Mouse (Mus musculus): Measurements from ENCODE around the gene Pspc1. TPM values are rescaled to one million over a fixed set of nuclear protein-coding genes. Genes with fewer than 3 reads are reported as not detected.
"Not testable (repeated sequence)": the region's sequence is repeated elsewhere in the genome, so short reads cannot be mapped to it uniquely, and the experiment has no call there.

Pspc1 gene
- 40.6 and 45.7 TPM in 2 replicates for polyA plus RNA-seq (2015; fragmentation: Nextera tagmentation; extraction: Ambion mirVana)

DNA sequence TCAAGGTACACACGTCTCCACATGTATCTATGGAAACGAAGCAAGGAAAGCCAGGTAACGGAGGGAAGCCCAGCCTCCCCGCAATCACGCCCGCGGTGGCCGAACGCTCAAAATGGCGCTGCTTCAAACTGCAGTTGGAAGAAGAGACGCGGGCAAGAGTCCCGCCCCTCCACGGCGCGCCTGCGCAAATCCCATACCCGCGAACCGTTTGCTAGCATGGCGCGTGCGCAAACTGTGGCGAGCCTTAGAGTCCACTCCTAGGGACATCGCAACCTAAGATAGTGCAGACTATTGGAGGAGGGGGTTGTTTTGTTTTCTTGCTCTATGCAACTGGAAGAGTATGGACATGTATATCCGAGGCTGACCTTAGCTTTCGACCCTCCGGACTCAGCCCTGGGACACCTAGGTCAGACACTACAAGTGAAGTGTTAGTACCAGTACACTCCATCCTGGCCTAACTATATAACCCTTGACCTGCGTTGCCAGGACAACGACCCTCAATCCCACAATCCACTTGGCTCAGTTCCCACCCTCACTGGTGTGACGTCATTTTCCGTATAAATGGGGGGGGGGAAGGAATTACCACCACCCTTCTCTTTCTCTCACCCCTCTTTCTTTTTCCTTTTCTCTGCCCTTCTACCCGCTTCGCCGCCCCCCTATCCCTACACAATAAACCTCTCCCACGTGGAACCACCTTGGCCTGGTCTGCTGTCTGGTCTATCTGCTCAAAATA lies at the start of gene Pspc1:
Gene Pspc1 (minus strand): TSS at position 117 of the 733 bp plus-strand sequence.
- Histone ChIP-seq H3K36me3 (no peaks in the 10 kb centered on the region), H3K9ac (peak within 1 kb of the TSS; percentile 96), H3K4me3 (peak within 1 kb of the TSS; percentile 78), H3K27ac (peak within 1 kb of the TSS; percentile 96), H3K4me1 (replicated peaks) (peaks cover 31% of the 10 kb centered on the region), H3K27me3 (no peaks in the 10 kb centered on the region), H3K9me3 (no peaks in the 10 kb centered on the region), H3K4me2 (peak within 1 kb of the TSS; percentile 82)
- peak; percentile 99 for ATAC-seq (ENCODE audit: low FRiP score)
- under 1% methylated on average over 36 of the region's 36 CpGs for WGBS

GRCm38 (mm10) chr14:56824562-56824961 lies 46.4 kb upstream of the Pspc1 start:
- no peak overlapping the region for H3K9ac ChIP-seq
- H3K9me3 ChIP-seq: peaks cover 7% of the 10 kb centered on the region
- no peaks in the 10 kb centered on the region for H3K4me1 ChIP-seq (replicated peaks)
- no peak overlapping the region for H3K4me2 ChIP-seq
- H3K27me3 ChIP-seq: no peaks in the 10 kb centered on the region
- ATAC-seq (ENCODE audit: low FRiP score): no peak
- no peak overlapping the region for H3K4me3 ChIP-seq
- H3K27ac ChIP-seq: no peak overlapping the region
- H3K36me3 ChIP-seq: no peaks in the 10 kb centered on the region

DNA sequence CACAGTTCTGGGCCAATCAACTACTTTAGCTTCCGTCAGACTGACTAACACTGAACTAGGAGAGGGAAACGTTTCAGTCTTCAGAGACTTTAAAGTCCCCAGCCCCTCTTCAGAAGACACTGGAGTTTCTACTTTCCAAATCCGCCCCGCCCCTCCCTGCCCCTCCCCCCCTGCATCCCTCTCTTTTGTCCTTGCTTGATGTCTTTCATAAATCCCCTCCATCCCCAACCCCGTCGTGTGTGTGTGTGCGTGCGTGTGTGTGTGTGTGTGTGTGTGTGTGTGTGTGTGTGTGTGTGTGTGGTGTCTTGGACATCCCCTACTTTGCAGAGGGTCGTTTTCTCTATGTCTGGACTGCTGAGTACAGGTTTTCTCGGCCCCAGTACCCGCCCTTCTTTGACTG lies 39.5 kb upstream of the Pspc1 start:
- no peak overlapping the region for H3K4me3 ChIP-seq
- WGBS: 6% methylated on average over 9 of the region's 11 CpGs
- no peak overlapping the region for H3K9ac ChIP-seq
- peaks cover 6% of the 10 kb centered on the region for H3K4me1 ChIP-seq (replicated peaks)
- H3K4me2 ChIP-seq: 0 out of 2 replicates have a peak overlapping the region, but pooled peaks have one; percentile 13
- no peak overlapping the region for H3K27ac ChIP-seq
- H3K9me3 ChIP-seq: peaks cover 7% of the 10 kb centered on the region
- H3K36me3 ChIP-seq: no peaks in the 10 kb centered on the region
- no peak for ATAC-seq (ENCODE audit: low FRiP score)
- no peaks in the 10 kb centered on the region for H3K27me3 ChIP-seq

DNA sequence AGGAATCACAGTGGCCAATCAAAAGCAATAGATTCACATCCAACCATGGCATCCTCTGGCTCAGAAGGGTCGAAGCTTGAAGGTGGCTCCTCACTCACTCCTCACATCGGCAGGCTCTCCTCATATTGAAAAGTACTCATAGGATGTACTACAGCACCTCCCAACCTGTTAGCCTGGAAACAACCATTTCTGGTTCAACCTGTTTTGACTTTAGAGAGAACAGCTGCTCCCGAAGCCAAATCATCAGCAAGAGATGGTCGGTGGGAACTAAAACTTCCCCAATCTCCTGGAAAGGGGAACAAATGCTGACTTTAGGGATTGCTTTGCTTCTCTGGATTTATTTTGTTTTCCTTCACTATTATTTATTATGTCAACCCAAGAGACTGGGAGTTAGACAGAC lies 39.0 kb upstream of the Pspc1 start:
- Histone ChIP-seq H3K27me3 (no peaks in the 10 kb centered on the region), H3K4me3 (no peak overlapping the region), H3K9me3 (peaks cover 7% of the 10 kb centered on the region), H3K4me1 (replicated peaks) (peaks cover 6% of the 10 kb centered on the region), H3K9ac (no peak overlapping the region), H3K27ac (no peak overlapping the region), H3K36me3 (no peaks in the 10 kb centered on the region), H3K4me2 (no peak overlapping the region)
- WGBS: 81% methylated on average over 4 of the region's 4 CpGs
- no peak for ATAC-seq (ENCODE audit: low FRiP score)

- Histone ChIP-seq H3K4me3 (no peak overlapping the region), H3K9me3 (peaks cover 4% of the 10 kb centered on the region; the same call in 1 of the 2 replicates), H3K4me1 (replicated peaks) (peaks cover 6% of the 10 kb centered on the region), H3K27ac (no peak overlapping the region), H3K9ac (no peak overlapping the region), H3K36me3 (no peaks in the 10 kb centered on the region), H3K4me2 (no peak overlapping the region), H3K27me3 (no peaks in the 10 kb centered on the region)
- WGBS: 93% methylated on average over 4 of the region's 4 CpGs
- no peak for ATAC-seq (ENCODE audit: low FRiP score)
Measured at GRCm38 (mm10) chr14:56816541-56816940, 38.4 kb upstream of the Pspc1 start.

DNA sequence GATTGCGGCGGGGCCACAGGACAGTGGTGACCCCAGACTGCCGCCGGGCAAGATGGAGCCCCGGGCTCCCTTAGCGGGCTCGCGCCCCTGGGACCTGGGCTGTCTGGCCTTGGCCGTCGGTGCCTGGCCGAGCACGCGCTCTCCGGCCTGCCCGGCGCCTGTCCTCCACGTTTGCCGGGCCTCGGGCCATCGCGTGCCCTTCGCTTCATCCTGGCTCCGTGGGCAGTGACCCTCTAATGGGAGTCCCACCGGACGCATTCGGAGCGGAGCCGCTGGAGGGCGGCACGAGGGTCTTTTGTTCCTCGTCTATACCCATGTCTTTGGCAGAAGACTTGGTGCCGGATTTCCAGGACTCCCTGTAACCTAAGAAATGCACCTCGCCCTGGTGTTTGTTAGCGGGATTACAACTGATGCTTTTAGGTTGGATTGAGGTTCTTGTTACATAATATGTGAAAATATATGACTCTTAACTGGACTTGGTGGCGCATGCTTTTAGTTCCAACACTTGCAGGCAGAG lies 34.5 kb upstream of the Pspc1 start:
- WGBS: 1% methylated on average over 35 of the region's 35 CpGs
- H3K4me3 ChIP-seq: peak overlapping the region; percentile 58
- peak overlapping the region; percentile 63 for H3K4me2 ChIP-seq
- peak; percentile 48 for ATAC-seq (ENCODE audit: low FRiP score)
- peak overlapping the region; percentile 81 for H3K9ac ChIP-seq
- H3K36me3 ChIP-seq: no peaks in the 10 kb centered on the region
- peaks cover 26% of the 10 kb centered on the region for H3K4me1 ChIP-seq (replicated peaks)
- H3K27ac ChIP-seq: peak overlapping the region; percentile 95
- no peaks in the 10 kb centered on the region for H3K9me3 ChIP-seq
- no peaks in the 10 kb centered on the region for H3K27me3 ChIP-seq

GRCm38 (mm10) chr14:56811701-56812339 lies 33.7 kb upstream of the Pspc1 start, which contains the start of gene Zmym5:
TSS of gene Zmym5 (minus strand) at chr14:56811716.
- H3K4me3 ChIP-seq: peak within 1 kb of the TSS; percentile 58
- H3K4me1 ChIP-seq (replicated peaks): peaks cover 29% of the 10 kb centered on the region
- peak within 1 kb of the TSS; percentile 81 for H3K9ac ChIP-seq
- H3K27me3 ChIP-seq, H3K36me3 ChIP-seq, H3K9me3 ChIP-seq: not testable (repeated sequence)
- ATAC-seq (ENCODE audit: low FRiP score): peak; percentile 98
- peak within 1 kb of the TSS; percentile 67 for H3K4me2 ChIP-seq
- under 1% methylated on average over 35 of the region's 72 CpGs for WGBS
- H3K27ac ChIP-seq: peak within 1 kb of the TSS; percentile 95

- not testable (repeated sequence) for H3K27me3 ChIP-seq; ATAC-seq (ENCODE audit: low FRiP score); H3K9me3 ChIP-seq; H3K36me3 ChIP-seq
- H3K27ac ChIP-seq: peak overlapping the region; percentile 92
- H3K4me1 ChIP-seq (replicated peaks): peaks cover 29% of the 10 kb centered on the region
- peak overlapping the region; percentile 58 for H3K4me3 ChIP-seq
- under 1% methylated on average over 39 of the region's 86 CpGs for WGBS
- H3K9ac ChIP-seq: peak overlapping the region; percentile 81
- H3K4me2 ChIP-seq: peak overlapping the region; percentile 67
Measured at GRCm38 (mm10) chr14:56810781-56811690, 32.9 kb upstream of the Pspc1 start.

DNA sequence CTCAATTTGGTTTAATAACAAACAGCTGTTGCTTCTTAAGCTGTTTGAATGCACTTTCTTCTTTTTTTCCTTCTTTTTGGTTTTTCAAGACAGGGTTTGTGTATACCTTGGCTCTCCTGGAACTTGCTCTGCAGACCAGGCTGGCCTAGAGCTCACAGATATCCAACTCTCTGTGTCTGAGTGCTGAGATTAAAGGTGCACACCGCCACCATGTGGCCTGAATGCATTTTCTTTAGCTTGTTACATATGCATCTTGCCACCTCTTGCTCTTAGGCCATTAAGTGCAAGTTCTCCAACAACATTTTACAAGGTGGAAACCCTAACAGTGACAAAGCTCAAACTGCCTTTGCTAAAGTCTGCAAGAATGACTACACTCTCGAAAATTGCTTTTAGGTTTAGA lies 15.1 kb upstream of the Pspc1 start:
- H3K27me3 ChIP-seq: no peaks in the 10 kb centered on the region
- H3K4me1 ChIP-seq (replicated peaks): no peaks in the 10 kb centered on the region
- H3K4me2 ChIP-seq: no peak overlapping the region
- H3K36me3 ChIP-seq: peaks cover 58% of the 10 kb centered on the region
- no peak overlapping the region for H3K9ac ChIP-seq
- no peak for ATAC-seq (ENCODE audit: low FRiP score)
- WGBS: 55% methylated on average over 2 of the region's 2 CpGs
- H3K27ac ChIP-seq: no peak overlapping the region
- H3K9me3 ChIP-seq: no peaks in the 10 kb centered on the region
- H3K4me3 ChIP-seq: no peak overlapping the region

- ATAC-seq (ENCODE audit: low FRiP score): no peak
- Histone ChIP-seq H3K4me3 (no peak overlapping the region), H3K4me2 (no peak overlapping the region), H3K27ac (no peak overlapping the region), H3K9me3 (no peaks in the 10 kb centered on the region), H3K36me3 (no peaks in the 10 kb centered on the region), H3K9ac (no peak overlapping the region), H3K4me1 (replicated peaks) (no peaks in the 10 kb centered on the region), H3K27me3 (no peaks in the 10 kb centered on the region)
- 91% methylated on average over 1 of the region's 1 CpGs for WGBS
Measured at GRCm38 (mm10) chr14:56784575-56784974, 6.5 kb upstream of the Pspc1 start.

- H3K9me3 ChIP-seq: no peaks in the 10 kb centered on the region
- H3K9ac ChIP-seq: peak overlapping the region; percentile 67
- H3K27ac ChIP-seq: peak overlapping the region; percentile 96
- H3K4me1 ChIP-seq (replicated peaks): peaks cover 27% of the 10 kb centered on the region
- no peaks in the 10 kb centered on the region for H3K36me3 ChIP-seq
- peak; percentile 14 for ATAC-seq (ENCODE audit: low FRiP score)
- peak overlapping the region; percentile 78 for H3K4me3 ChIP-seq
- peak overlapping the region; percentile 82 for H3K4me2 ChIP-seq
- H3K27me3 ChIP-seq: no peaks in the 10 kb centered on the region
- WGBS: 48% methylated on average over 3 of the region's 3 CpGs
Measured at GRCm38 (mm10) chr14:56778933-56779300, 801 bp upstream of the Pspc1 start.

Data from hindbrain, embryonic 13.5 days (tissue).